Mouse (Mus musculus) CH12.LX (cell line): ENCODE data around the gene Gm21983. TPM values are rescaled to one million over a fixed set of nuclear protein-coding genes. Genes with fewer than 3 reads are reported as not detected.

Source experiments
- DNase-seq: peaks from one replicate; pipeline ENCODE4 v3.0.0-alpha.2; 2013; ENCODE audit errors: extremely low read depth
- H3K27ac ChIP-seq: 2 replicates; pipeline ENCODE4 v1.5.1; 2012; ENCODE audit warnings: low read depth, mild to moderate bottlenecking, control low read depth, moderate library complexity; ENCODE audit not compliant: insufficient read depth
- H3K27me3 ChIP-seq: replicated peaks from 2 replicates; pipeline ENCODE3; 2012; ENCODE audit warnings: inconsistent platforms
- H3K36me3 ChIP-seq, 2 experiments: replicated peaks in 1 of 2; 2 replicates each; pipeline versions ENCODE3 to v1.6.1; 2012; ENCODE audit warnings: inconsistent platforms in 1 of 2, low read length in 1 of 2, mild to moderate bottlenecking in 1 of 2, mixed read lengths in 1 of 2, moderate library complexity in 1 of 2; ENCODE audit not compliant: control insufficient read depth in 1 of 2, insufficient read depth in 1 of 2
- H3K4me1 ChIP-seq, 2 experiments: 2 replicates each; pipeline ENCODE4 v1.6.1; 2012; ENCODE audit warnings: inconsistent platforms in 1 of 2, moderate library complexity in 1 of 2; ENCODE audit not compliant: insufficient read depth in 2 of 2, control insufficient read depth in 1 of 2
- H3K4me2 ChIP-seq: 2 replicates; pipeline ENCODE4 v1.6.1; 2012; ENCODE audit warnings: low read depth, mild to moderate bottlenecking, control low read depth; ENCODE audit not compliant: poor library complexity, insufficient read depth, severe bottlenecking
- H3K4me3 ChIP-seq, 3 experiments: fragments of 150-350 bp in 1 of 3; sonication (generic) in 1 of 3; replicated peaks in 1 of 3; 2 replicates each; pipeline versions ENCODE3 to v1.5.1; 2011 to 2012; ENCODE audit warnings: low read depth in 2 of 3, low read length in 2 of 3, mild to moderate bottlenecking in 2 of 3, moderate library complexity in 2 of 3, control low read depth in 1 of 3, improper control_type of control experiment in 1 of 3, inconsistent platforms in 1 of 3, mixed read lengths in 1 of 3; ENCODE audit not compliant: poor library complexity in 1 of 3
- H3K79me2 ChIP-seq: replicated peaks from 2 replicates; pipeline ENCODE4 v1.6.1; 2012; ENCODE audit warnings: mild to moderate bottlenecking, moderate library complexity; ENCODE audit not compliant: control insufficient read depth, poor library complexity, insufficient read depth, severe bottlenecking; ENCODE audit errors: extremely low read depth
- H3K9ac ChIP-seq: 2 replicates; pipeline ENCODE4 v1.6.1; 2012; ENCODE audit warnings: low read depth, mild to moderate bottlenecking, control low read depth, moderate library complexity; ENCODE audit not compliant: insufficient read depth
- H3K9me3 ChIP-seq: replicated peaks from 2 replicates; pipeline ENCODE3; 2012; ENCODE audit warnings: low read length, inconsistent platforms, mixed read lengths
- CTCF ChIP-seq, 2 experiments: IDR thresholded peaks in 1 of 2; conservative IDR thresholded peaks in 1 of 2; 2 replicates each; pipeline ENCODE4 v1.5.1; 2011 to 2012; ENCODE audit warnings: low read depth in 2 of 2, low read length in 2 of 2, improper control_type of control experiment in 1 of 2, inconsistent platforms in 1 of 2, mild to moderate bottlenecking in 1 of 2, moderate library complexity in 1 of 2
- E2F4 ChIP-seq: IDR thresholded peaks from 2 replicates; pipeline ENCODE4 v1.6.1; 2011; ENCODE audit warnings: low read depth, low read length, improper control_type of control experiment; ENCODE audit not compliant: insufficient replicate concordance
- ELF1 ChIP-seq: IDR thresholded peaks from 2 replicates; pipeline ENCODE4 v1.6.1; 2014; ENCODE audit warnings: low read depth, mild to moderate bottlenecking, inconsistent platforms, low read length, improper control_type of control experiment
- EP300 ChIP-seq: IDR thresholded peaks from 2 replicates; pipeline ENCODE4 v1.6.1; 2011; ENCODE audit warnings: low read length, improper control_type of control experiment
- HCFC1 ChIP-seq: IDR thresholded peaks from 2 replicates; pipeline ENCODE4 v1.6.1; 2012; ENCODE audit warnings: low read depth, mild to moderate bottlenecking, inconsistent platforms, low read length, improper control_type of control experiment
- IRF4 ChIP-seq: IDR thresholded peaks from 2 replicates; pipeline ENCODE4 v1.6.1; 2014; ENCODE audit warnings: low read depth, mild to moderate bottlenecking, inconsistent platforms, low read length, improper control_type of control experiment
- KAT2A ChIP-seq: IDR thresholded peaks from 2 replicates; pipeline ENCODE4 v1.6.1; 2012; ENCODE audit warnings: low read length, improper control_type of control experiment, inconsistent platforms; ENCODE audit not compliant: insufficient replicate concordance
- MAZ ChIP-seq: IDR thresholded peaks from 2 replicates; pipeline ENCODE4 v1.6.1; 2012; ENCODE audit warnings: low read depth, mild to moderate bottlenecking, inconsistent platforms, low read length, improper control_type of control experiment, moderate library complexity
- MXI1 ChIP-seq: IDR thresholded peaks from 2 replicates; pipeline ENCODE4 v1.6.1; 2011; ENCODE audit warnings: mild to moderate bottlenecking, low read depth, low read length, improper control_type of control experiment
- RCOR1 ChIP-seq: conservative IDR thresholded peaks from 2 replicates; pipeline ENCODE4 v1.6.1; 2012; ENCODE audit warnings: low read depth, mild to moderate bottlenecking, inconsistent platforms, low read length, improper control_type of control experiment
- SMC3 ChIP-seq: IDR thresholded peaks from 2 replicates; pipeline ENCODE4 v1.6.1; 2011; ENCODE audit warnings: low read depth, low read length, improper control_type of control experiment
- UBTF ChIP-seq: IDR thresholded peaks from 2 replicates; pipeline ENCODE4 v1.6.1; 2012; ENCODE audit warnings: low read depth, mild to moderate bottlenecking, inconsistent platforms, low read length, improper control_type of control experiment, moderate library complexity
- ZKSCAN1 ChIP-seq: IDR thresholded peaks from 2 replicates; pipeline ENCODE4 v1.6.1; 2012; ENCODE audit warnings: low read depth, inconsistent platforms, low read length, improper control_type of control experiment, borderline replicate concordance
- dilution Hi-C: fragments of 300-500 bp; cut with MboI; formaldehyde crosslinking; loops from 2 replicates; pipeline ENCODE4 v1.14.3; 2020; ENCODE audit warnings: low sequenced_read_pairs; ENCODE audit not compliant: extremely low pct_unique_long_range_greater_than_20kb, extremely low pct_ligation_motif_present
- in situ Hi-C: fragments of 300-500 bp; cut with MboI; formaldehyde crosslinking; loops from 3 replicates; pipeline ENCODE4 v1.14.3; 2019; ENCODE audit warnings: low sequenced_read_pairs, low pct_ligation_motif_present, low pct_unique_long_range_greater_than_20kb, mixed read lengths
- polyA plus RNA-seq: library from polyadenylated mRNA; unstranded; fragments of >175 nt; gene quantifications from 2 replicates; pipeline ENCODE4 v1.2.1, GENCODE M21; 2012; ENCODE audit warnings: low read depth; ENCODE audit not compliant: insufficient read length
- total RNA-seq, 2 experiments: library from RNA; depleted of rRNA; stranded (reverse); fragments of 300-350 nt in 1 of 2; fragments of >200 nt in 1 of 2; gene quantifications; 2 replicates each; pipeline ENCODE4 v1.2.3; 2012 to 2014

Gene Gm21983
- total and polyA plus RNA-seq, 3 experiments: 0.13 to 0.81 TPM; not detected in 1

DNA sequence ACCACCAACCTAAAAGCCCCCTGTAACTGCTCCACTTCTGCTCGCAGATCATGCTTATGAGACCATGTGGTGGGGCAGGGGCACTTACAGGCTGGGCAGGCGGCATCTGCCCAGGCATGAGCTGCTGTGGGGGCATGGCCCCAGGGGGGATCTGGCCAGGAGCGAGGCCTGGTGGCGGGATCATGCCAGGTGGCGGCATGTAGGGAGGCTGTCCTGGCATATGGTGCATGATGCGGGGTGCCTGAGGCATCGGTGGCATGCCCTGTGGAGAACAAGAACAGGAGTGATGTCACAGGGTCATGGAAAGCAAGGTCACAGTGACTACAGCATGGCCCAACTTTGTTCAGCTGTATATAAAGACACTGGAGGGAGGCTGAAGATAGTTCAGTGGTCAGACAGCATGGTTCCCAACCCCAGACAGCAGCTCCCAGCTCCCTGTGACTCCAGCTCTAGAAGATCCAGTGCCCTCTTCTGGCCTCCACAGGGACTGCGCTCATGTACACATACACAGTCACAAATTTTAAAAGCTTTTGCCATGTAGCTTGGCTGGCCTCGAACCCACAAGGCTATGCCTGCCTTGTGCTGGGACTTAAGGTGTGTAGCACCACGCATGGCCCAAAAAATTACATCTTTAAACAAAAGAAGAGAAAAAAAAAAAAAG is 8.5 kb upstream of the Gm21983 start:
- H3K27me3 ChIP-seq: no peaks in the 10 kb centered on the region
- H3K9me3 ChIP-seq: peaks cover 10% of the 10 kb centered on the region
- TF ChIP-seq KAT2A: no peak
- TF ChIP-seq CTCF (conservative IDR thresholded peaks at IDR 0.05 in 1 of 2, IDR thresholded peaks at IDR 0.05 in 1 of 2; ENCODE audit: low read depth in 2 of 2, low read length in 2 of 2): peak; percentile 24 to 44; a peak in 2 of 4 replicates
- TF ChIP-seq SMC3: peak; percentile 28; the same call in 1 of the 2 replicates
- TF ChIP-seq, all 38 proteins: peak for 2
- peaks cover 15 to 28% of the 10 kb centered on the region in 2 experiments for H3K4me1 ChIP-seq
- no peak overlapping the region for H3K9ac ChIP-seq
- dilution Hi-C loops: no loop called here
- H3K27ac ChIP-seq: no peak overlapping the region
- H3K36me3 ChIP-seq: peaks cover 88 to 98% of the 10 kb centered on the region in 2 experiments
- DNase-seq: no peak
- H3K4me3 ChIP-seq: no peak overlapping the region
- H3K4me2 ChIP-seq: no peak overlapping the region
- peaks cover 34% of the 10 kb centered on the region for H3K79me2 ChIP-seq
- in situ Hi-C loops: no loop called here

DNA sequence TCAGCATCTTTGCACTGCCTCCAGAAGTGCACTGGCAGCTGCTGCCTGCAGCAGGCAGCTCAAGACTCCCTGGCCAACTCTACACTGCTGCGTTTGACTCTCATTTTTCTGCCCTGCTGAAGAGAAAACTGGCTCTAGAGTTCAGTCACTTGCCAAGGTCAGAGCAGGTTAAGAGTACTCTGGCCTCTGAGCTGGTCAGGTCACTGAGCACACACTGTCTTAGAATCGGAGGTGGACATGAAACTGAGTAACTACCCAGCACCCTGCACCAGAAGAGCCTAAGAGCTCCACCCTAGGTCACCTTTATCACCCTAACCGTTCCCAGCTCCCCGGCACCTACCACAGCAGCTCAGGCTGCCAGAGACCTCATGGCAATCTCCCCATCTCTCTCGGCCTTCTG is 5.1 kb upstream of the Gm21983 start:
- Histone ChIP-seq H3K4me1 (peaks cover 0 to 11% of the 10 kb centered on the region in 2 experiments; a peak in 2 of 4 replicates), H3K9me3 (peaks cover 9% of the 10 kb centered on the region)
- no peak for TF ChIP-seq RCOR1
- no peak for TF ChIP-seq ZKSCAN1
- TF ChIP-seq EP300: no peak
- TF ChIP-seq MXI1: no peak
- TF ChIP-seq HCFC1: no peak
- no peak for TF ChIP-seq ELF1
- no peak for TF ChIP-seq IRF4
- no peak for TF ChIP-seq E2F4
- no peak for TF ChIP-seq UBTF
- no peak for TF ChIP-seq MAZ
- TF ChIP-seq, all 38 proteins: peak for 0
- in situ Hi-C loops (no loop called here), dilution Hi-C loops (no loop called here)
- no peak for DNase-seq
- H3K9ac ChIP-seq: no peak overlapping the region
- H3K4me3 ChIP-seq: no peak overlapping the region
- peaks cover 63 to 87% of the 10 kb centered on the region in 2 experiments for H3K36me3 ChIP-seq
- H3K27me3 ChIP-seq: no peaks in the 10 kb centered on the region
- H3K4me2 ChIP-seq: no peak overlapping the region
- no peak overlapping the region for H3K27ac ChIP-seq
- H3K79me2 ChIP-seq: peaks cover 10% of the 10 kb centered on the region; the same call in 1 of the 2 replicates
